ENCODE assay signal across 8 mouse cellular contexts in genomic region chr16:97170513-97171081, GRCm38 (mm10). TPM values are rescaled to one million over a fixed set of nuclear protein-coding genes. Genes with fewer than 3 reads are reported as not detected.
DNase-seq lines count a peak whose midpoint lies in the region; ATAC-seq lines count a peak whose summit lies in the region.

Gene Dscam, minus strand, starts transcription at chr16:97170752.

- H3K4me2 ChIP-seq in hindbrain, embryonic 16.5 days (ENCODE audit: low read length) = peak within 1 kb of the TSS; percentile 61

- peak within 1 kb of the TSS; percentile 79 for H3K9ac ChIP-seq in hindbrain, embryonic 16.5 days (ENCODE audit: low read depth, low read length)

- ATAC-seq in megakaryocyte, adult 5-6 weeks (ENCODE audit: poor library complexity, severe bottlenecking) = no peak
- ATAC-seq in hindbrain, embryonic 16.5 days = peak; percentile 63

- peak within 1 kb of the TSS; percentile 97 for H3K27ac ChIP-seq in hindbrain, embryonic 16.5 days (ENCODE audit: low read depth, low read length)
- peak within 1 kb of the TSS; percentile 81 for H3K27ac ChIP-seq in midbrain, embryonic 10.5 days (replicated peaks)

- DNase-seq in adrenal gland, postnatal 14 days = peak; percentile 9
- DNase-seq in adrenal gland, postnatal 25 days = no peak
- peak; percentile 73 for DNase-seq in midbrain, embryonic 10.5 days (ENCODE audit: low spot score)
- DNase-seq in testis, postnatal 10 days (ENCODE audit: low spot score) = peak; percentile 41
- no peak for DNase-seq in gastrocnemius, postnatal 10 days

- no peaks in the 10 kb centered on the region for H3K36me3 ChIP-seq in megakaryocyte, embryonic 14.5 days (replicated peaks; ENCODE audit: low read length)
- H3K36me3 ChIP-seq in hindbrain, embryonic 16.5 days (ENCODE audit: control insufficient read depth, insufficient read depth, low read length) = no peaks in the 10 kb centered on the region
- no peaks in the 10 kb centered on the region for H3K36me3 ChIP-seq in midbrain, embryonic 10.5 days

- WGBS in hindbrain, embryonic 16.5 days = 0% methylated on average over 38 of the region's 60 CpGs
- WGBS in midbrain, embryonic 10.5 days = 7% methylated on average over 54 of the region's 60 CpGs

- H3K27me3 ChIP-seq in megakaryocyte, embryonic 14.5 days (replicated peaks) = peaks cover 81% of the 10 kb centered on the region
- H3K27me3 ChIP-seq in hindbrain, embryonic 16.5 days (replicated peaks; ENCODE audit: control insufficient read depth, insufficient read depth, low read length) = no peaks in the 10 kb centered on the region
- H3K27me3 ChIP-seq in midbrain, embryonic 10.5 days (ENCODE audit: low read depth, poor library complexity, severe bottlenecking) = peaks cover 78% of the 10 kb centered on the region

- peak within 1 kb of the TSS; percentile 4 for H3K4me3 ChIP-seq in megakaryocyte, embryonic 14.5 days (replicated peaks)
- H3K4me3 ChIP-seq in hindbrain, embryonic 16.5 days (ENCODE audit: low read length) = peak within 1 kb of the TSS; percentile 74
- H3K4me3 ChIP-seq in midbrain, embryonic 10.5 days = peak within 1 kb of the TSS; percentile 66

- H3K4me1 ChIP-seq in megakaryocyte, embryonic 14.5 days = peaks cover 12% of the 10 kb centered on the region
- peaks cover 11% of the 10 kb centered on the region for H3K4me1 ChIP-seq in hindbrain, embryonic 16.5 days (ENCODE audit: control insufficient read depth, insufficient read depth, low read depth, low read length)
- H3K4me1 ChIP-seq in midbrain, embryonic 10.5 days = peaks cover 17% of the 10 kb centered on the region

- peaks cover 4% of the 10 kb centered on the region; the same call in 1 of the 2 replicates for H3K9me3 ChIP-seq in megakaryocyte, embryonic 14.5 days
- no peaks in the 10 kb centered on the region for H3K9me3 ChIP-seq in hindbrain, embryonic 16.5 days (ENCODE audit: control insufficient read depth, low read length)
- H3K9me3 ChIP-seq in midbrain, embryonic 10.5 days (replicated peaks) = no peaks in the 10 kb centered on the region

RNA-seq across cellular contexts. Expression of gene Dscam, which starts in this region (rescaled TPM):
- 0.07 and 0.30 TPM in 2 replicates for total RNA-seq in adrenal gland, postnatal 14 days (2021)
- total RNA-seq in adrenal gland, postnatal 25 days (2021) = 0.18 TPM in 1 of 2 replicates, not detected in the other
- polyA plus RNA-seq in megakaryocyte, embryonic 14.5 days (2012; ENCODE audit: insufficient read depth, low replicate concordance) = not detected in 2 replicates
- total RNA-seq in megakaryocyte, adult 5-6 weeks (2015) = 0.05 and 0.16 TPM in 2 replicates
- total RNA-seq in megakaryocyte, adult 5-6 weeks (2017) = 0.04 TPM in 2 replicates
- 11.7 and 13.1 TPM in 2 replicates for polyA plus RNA-seq in hindbrain, embryonic 16.5 days (2015; fragmentation: Nextera tagmentation; extraction: Ambion mirVana)
- 0.46 and 1.5 TPM in 2 replicates for polyA plus RNA-seq in midbrain, embryonic 10.5 days (2016; fragmentation: Nextera tagmentation; extraction: Ambion mirVana)
- total RNA-seq in gastrocnemius, postnatal 10 days (2021) = under 1 TPM; 0.11 to 0.12 TPM

Comparison
In these comparisons a context has a peak if more than half of its experiments do, and no peak if none do; other contexts are left out.
1. Peak in DNase-seq in adrenal gland, postnatal 14 days; RNA of the gene not detected or under 1 TPM.
2. DNase-seq: peak in midbrain, embryonic 10.5 days (single experiment) and testis, postnatal 10 days (single experiment); none in adrenal gland, postnatal 25 days (single experiment) and gastrocnemius, postnatal 10 days (single experiment).
3. H3K4me3 ChIP-seq: peak in every context shown above with its lines; median percentile 74 in hindbrain, embryonic 16.5 days; 66 in midbrain, embryonic 10.5 days; 4 in megakaryocyte, embryonic 14.5 days.